Mouse (Mus musculus): ENCODE measurements at regions not wholly inside any gene's neighbourhood (a gene's known extent, or its start where the extent isn't known, plus 50 kb on each side); places are given as distances from the start of the nearest gene placed in this dataset.

- Histone ChIP-seq H3K9me3 (no peaks in the 10 kb centered on the region), H3K36me3 (no peaks in the 10 kb centered on the region), H3K4me2 (replicated peaks) (no peak overlapping the region), H3K4me3 (no peak overlapping the region), H3K9ac (replicated peaks) (no peak overlapping the region), H3K4me1 (no peaks in the 10 kb centered on the region), H3K27me3 (no peaks in the 10 kb centered on the region), H3K27ac (replicated peaks) (no peak overlapping the region)
- ATAC-seq (ENCODE audit: low FRiP score, low read depth), result no peak
- WGBS, result 89% methylated on average over 2 of the region's 2 CpGs
These were observed 944.1 kb upstream of the Adgrl4 start for GRCm38 (mm10) chr3:150493433-150494045.

GRCm38 (mm10) chr3:150530966-150531365, 906.7 kb upstream of the Adgrl4 start:
- no peak for ATAC-seq (ENCODE audit: low FRiP score, low read depth)
- Histone ChIP-seq H3K27me3 (no peaks in the 10 kb centered on the region), H3K36me3 (no peaks in the 10 kb centered on the region), H3K9me3 (no peaks in the 10 kb centered on the region), H3K27ac (replicated peaks) (no peak overlapping the region), H3K4me3 (no peak overlapping the region), H3K4me1 (no peaks in the 10 kb centered on the region), H3K4me2 (replicated peaks) (no peak overlapping the region), H3K9ac (replicated peaks) (no peak overlapping the region)
- 95% methylated on average over 3 of the region's 3 CpGs for WGBS

DNA sequence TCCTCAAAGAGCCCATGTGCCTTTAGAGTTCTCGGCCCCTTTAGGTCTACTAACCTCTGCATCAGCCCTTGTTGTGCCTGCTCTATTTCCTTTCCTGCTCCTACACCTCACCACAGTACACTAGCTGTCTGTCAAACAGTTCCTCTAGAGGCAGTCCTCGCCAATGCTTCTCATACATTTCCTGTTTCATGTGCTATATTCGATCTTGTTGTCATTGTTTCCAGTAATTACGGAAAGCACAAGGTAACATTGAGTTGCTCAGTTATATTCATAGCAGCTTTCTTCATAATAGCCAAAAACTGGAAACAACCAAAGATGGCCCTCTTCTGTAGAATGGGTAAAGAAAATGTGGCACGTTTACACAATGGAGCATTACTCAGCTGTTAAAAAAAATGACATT, 894.6 kb upstream of the Adgrl4 start:
- Histone ChIP-seq H3K27me3 (no peaks in the 10 kb centered on the region), H3K27ac (replicated peaks) (no peak overlapping the region), H3K4me3 (no peak overlapping the region), H3K36me3 (no peaks in the 10 kb centered on the region), H3K9ac (replicated peaks) (no peak overlapping the region), H3K4me1 (no peaks in the 10 kb centered on the region), H3K9me3 (no peaks in the 10 kb centered on the region), H3K4me2 (replicated peaks) (no peak overlapping the region)
- ATAC-seq (ENCODE audit: low FRiP score, low read depth), result no peak
- WGBS, result 92% methylated on average over 5 of the region's 5 CpGs

DNA sequence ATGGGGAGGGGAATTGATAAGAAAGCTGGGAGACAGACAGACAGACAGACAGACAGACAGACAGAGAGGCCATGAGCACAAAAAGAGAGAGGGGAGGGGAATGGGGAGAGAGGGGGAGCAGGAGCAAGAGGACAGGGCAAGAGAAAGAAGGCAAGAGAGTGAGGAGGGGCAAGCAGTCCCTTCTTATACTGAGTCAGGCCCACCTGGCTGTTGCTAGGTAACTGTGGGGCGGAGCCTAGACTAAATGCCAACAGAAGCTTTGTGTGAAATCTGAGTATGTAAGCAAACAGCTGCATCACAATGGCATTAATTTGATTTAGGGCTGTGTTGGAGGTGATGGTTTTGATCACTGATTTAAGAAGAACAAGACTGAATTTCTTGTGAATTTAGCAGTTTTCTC, 849.2 kb upstream of the Adgrl4 start:
- H3K4me2 ChIP-seq (replicated peaks), result no peak overlapping the region
- H3K4me1 ChIP-seq, result no peaks in the 10 kb centered on the region
- H3K4me3 ChIP-seq, result no peak overlapping the region
- 43% methylated on average over 1 of the region's 1 CpGs for WGBS
- H3K9me3 ChIP-seq, result no peaks in the 10 kb centered on the region
- H3K27me3 ChIP-seq, result no peaks in the 10 kb centered on the region
- no peak overlapping the region for H3K9ac ChIP-seq (replicated peaks)
- peak; percentile 58; the same call in 1 of the 2 replicates for ATAC-seq (ENCODE audit: low FRiP score, low read depth)
- H3K36me3 ChIP-seq, result no peaks in the 10 kb centered on the region
- H3K27ac ChIP-seq (replicated peaks), result no peak overlapping the region

DNA sequence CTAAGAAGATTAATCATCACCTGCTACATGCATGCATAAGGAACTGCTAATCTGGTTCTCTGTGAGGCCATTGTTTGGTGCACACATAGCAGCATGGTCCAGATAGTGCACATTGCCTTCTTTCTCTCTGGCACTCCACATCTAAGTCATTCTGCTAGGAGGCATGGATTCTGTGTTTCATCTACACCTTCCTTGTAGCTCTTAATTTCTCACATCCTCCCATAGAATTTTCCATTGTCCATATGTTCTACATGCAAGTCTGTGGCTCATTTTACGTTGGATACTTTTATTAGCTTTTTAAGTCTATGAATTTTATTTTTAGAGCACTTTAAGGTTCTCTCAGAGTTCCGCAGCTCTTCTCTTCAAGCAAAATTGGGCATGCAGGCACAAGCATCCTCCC, 846.7 kb upstream of the Adgrl4 start:
- Histone ChIP-seq H3K4me2 (replicated peaks) (no peak overlapping the region), H3K9ac (replicated peaks) (no peak overlapping the region), H3K4me3 (no peak overlapping the region), H3K4me1 (no peaks in the 10 kb centered on the region), H3K27me3 (no peaks in the 10 kb centered on the region), H3K36me3 (no peaks in the 10 kb centered on the region), H3K9me3 (no peaks in the 10 kb centered on the region), H3K27ac (replicated peaks) (no peak overlapping the region)
- no peak for ATAC-seq (ENCODE audit: low FRiP score, low read depth)
- WGBS, result 90% methylated on average over 2 of the region's 2 CpGs

DNA sequence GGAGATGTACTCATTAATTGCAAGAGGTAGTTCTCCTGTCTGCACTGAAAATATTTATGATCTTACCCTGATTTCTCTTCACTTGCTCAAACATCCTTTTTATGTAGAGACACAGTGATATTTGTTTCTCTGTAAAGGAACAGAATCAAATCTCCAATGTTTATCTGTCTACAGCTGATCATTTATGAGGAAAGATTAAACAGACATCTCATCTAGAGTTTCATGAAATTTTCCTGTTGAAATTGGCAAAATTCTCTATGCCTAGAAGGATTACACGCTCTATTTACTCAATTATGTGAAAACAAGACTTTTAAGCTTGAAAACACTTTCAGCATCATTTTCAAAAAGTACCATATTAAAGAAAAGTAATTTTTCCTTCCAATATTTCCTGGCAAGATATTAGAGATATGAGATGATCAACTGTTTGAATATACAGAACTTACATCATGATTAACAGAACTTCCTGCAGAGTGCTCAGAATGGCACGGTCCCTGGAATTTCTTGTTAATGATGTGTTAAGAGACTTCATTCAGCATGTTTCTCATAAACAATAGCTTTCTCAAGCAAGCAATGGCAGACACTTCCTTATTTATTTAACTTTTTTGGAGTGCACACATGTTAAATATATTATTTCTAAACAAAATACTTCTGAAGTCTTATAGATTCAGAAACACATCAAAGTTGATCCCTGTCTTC, 834.1 kb upstream of the Adgrl4 start:
- WGBS, result 89% methylated on average over 2 of the region's 2 CpGs
- Histone ChIP-seq H3K4me3 (no peak overlapping the region), H3K27ac (replicated peaks) (no peak overlapping the region), H3K9me3 (no peaks in the 10 kb centered on the region), H3K36me3 (no peaks in the 10 kb centered on the region), H3K4me2 (replicated peaks) (no peak overlapping the region), H3K27me3 (no peaks in the 10 kb centered on the region), H3K4me1 (no peaks in the 10 kb centered on the region), H3K9ac (replicated peaks) (no peak overlapping the region)
- ATAC-seq (ENCODE audit: low FRiP score, low read depth), result no peak

DNA sequence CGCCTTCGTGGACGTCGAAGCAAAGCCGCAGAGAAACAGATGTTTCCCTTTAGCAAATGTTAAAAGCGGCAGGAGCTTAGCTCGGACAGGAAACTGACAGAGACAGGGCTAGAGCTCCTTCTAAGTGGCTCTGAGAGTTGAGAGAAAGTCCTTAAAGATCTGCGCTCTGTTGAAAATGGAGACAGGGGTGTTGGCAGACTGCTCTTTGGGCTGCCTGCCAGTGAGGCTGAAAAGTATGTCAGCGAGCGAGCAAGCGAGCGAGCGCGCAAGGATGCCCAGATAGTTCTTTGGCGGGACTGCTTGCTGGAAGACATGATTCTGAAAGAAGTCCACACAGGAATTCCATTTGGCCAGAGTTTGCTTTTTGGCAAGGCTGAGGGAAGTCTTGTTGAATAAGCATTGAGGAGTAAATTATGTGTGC, 827.0 kb upstream of the Adgrl4 start:
- no peak overlapping the region for H3K9ac ChIP-seq (replicated peaks)
- no peaks in the 10 kb centered on the region for H3K9me3 ChIP-seq
- 80% methylated on average over 15 of the region's 15 CpGs for WGBS
- H3K4me1 ChIP-seq, result no peaks in the 10 kb centered on the region
- H3K4me2 ChIP-seq (replicated peaks), result no peak overlapping the region
- H3K36me3 ChIP-seq, result no peaks in the 10 kb centered on the region
- no peak overlapping the region for H3K27ac ChIP-seq (replicated peaks)
- no peak for ATAC-seq (ENCODE audit: low FRiP score, low read depth)
- no peak overlapping the region for H3K4me3 ChIP-seq
- no peaks in the 10 kb centered on the region for H3K27me3 ChIP-seq

DNA sequence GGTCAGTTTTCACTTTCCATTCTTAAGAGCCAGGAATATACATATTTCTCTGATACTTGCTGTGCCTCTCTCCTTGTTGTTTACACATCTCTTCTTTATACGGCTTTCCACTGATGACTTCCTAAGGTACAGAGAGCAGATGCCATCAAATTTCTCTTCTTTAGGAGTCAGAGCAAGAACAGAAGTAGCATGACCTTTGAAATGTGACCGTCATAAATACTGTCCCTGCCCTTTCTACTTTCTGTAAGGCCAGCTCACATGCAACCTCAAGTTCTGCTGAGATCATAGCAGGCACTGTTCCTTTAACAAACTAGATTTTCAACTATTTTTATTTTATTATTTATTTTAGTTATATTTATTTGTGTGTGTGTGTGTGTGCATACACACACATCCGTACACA, 800.1 kb upstream of the Adgrl4 start:
- 96% methylated on average over 3 of the region's 3 CpGs for WGBS
- H3K9me3 ChIP-seq, result no peaks in the 10 kb centered on the region
- H3K36me3 ChIP-seq, result no peaks in the 10 kb centered on the region
- no peak overlapping the region for H3K9ac ChIP-seq (replicated peaks)
- no peaks in the 10 kb centered on the region for H3K4me1 ChIP-seq
- ATAC-seq (ENCODE audit: low FRiP score, low read depth), result no peak
- H3K27me3 ChIP-seq, result no peaks in the 10 kb centered on the region
- H3K4me2 ChIP-seq (replicated peaks), result no peak overlapping the region
- no peak overlapping the region for H3K4me3 ChIP-seq
- H3K27ac ChIP-seq (replicated peaks), result no peak overlapping the region

DNA sequence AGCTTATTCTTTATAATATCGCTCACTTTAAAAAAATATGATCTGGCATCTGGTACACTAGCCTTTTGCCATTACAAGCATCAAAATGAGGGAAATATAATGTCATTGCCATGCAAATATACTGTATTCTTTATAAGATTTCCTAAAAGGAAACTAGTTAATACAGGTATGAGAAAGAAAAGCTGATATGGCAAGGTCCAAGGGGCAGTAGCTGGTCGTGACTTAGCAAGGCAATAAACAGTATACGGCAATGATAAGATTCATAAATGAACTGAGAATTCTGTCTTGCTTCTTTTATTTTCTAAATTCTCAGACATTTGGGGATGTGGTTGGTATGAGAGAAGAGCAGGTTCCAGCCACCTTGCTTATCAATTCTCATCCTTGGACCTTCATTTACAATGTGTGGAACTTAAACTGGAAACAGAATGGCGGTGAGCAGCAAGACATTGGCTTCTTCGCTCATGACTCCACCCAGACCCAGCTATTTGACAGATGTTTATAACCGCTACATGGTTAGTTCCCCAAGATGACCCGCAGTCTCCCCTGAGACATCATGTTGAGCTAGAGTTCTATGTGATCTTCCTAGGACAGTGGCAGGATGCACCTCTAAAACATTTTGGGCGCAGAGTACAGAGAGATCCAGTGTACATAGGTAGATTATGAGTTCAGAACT, 797.5 kb upstream of the Adgrl4 start:
- Histone ChIP-seq H3K4me1 (no peaks in the 10 kb centered on the region), H3K27me3 (no peaks in the 10 kb centered on the region), H3K4me2 (replicated peaks) (no peak overlapping the region), H3K27ac (replicated peaks) (no peak overlapping the region), H3K36me3 (no peaks in the 10 kb centered on the region), H3K9ac (replicated peaks) (no peak overlapping the region), H3K4me3 (no peak overlapping the region), H3K9me3 (no peaks in the 10 kb centered on the region)
- 95% methylated on average over 8 of the region's 8 CpGs for WGBS
- no peak for ATAC-seq (ENCODE audit: low FRiP score, low read depth)

DNA sequence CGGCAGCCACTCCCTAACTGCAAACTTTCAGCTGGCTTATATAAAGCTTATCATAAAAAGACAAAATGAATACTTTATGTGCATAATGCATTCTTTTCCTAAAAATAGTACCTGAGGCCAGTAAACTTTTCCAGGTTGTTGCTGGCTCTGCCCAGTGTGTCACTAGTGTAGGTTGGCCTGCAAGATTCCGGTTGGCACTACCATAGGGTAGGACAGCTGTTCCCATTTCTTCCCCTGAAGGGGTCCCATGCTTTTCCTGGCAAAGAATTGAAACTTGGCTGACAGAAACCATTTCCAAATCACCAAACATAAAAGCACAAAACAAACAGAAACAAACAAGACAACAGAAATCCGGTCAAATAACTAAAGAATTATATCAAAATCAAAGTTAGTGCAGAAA, 789.6 kb upstream of the Adgrl4 start:
- no peak overlapping the region for H3K4me2 ChIP-seq (replicated peaks)
- H3K27me3 ChIP-seq, result no peaks in the 10 kb centered on the region
- no peak overlapping the region for H3K27ac ChIP-seq (replicated peaks)
- no peak overlapping the region for H3K9ac ChIP-seq (replicated peaks)
- H3K9me3 ChIP-seq, result no peaks in the 10 kb centered on the region
- H3K4me1 ChIP-seq, result no peaks in the 10 kb centered on the region
- H3K36me3 ChIP-seq, result no peaks in the 10 kb centered on the region
- no peak overlapping the region for H3K4me3 ChIP-seq
- WGBS, result 89% methylated on average over 3 of the region's 3 CpGs
- no peak for ATAC-seq (ENCODE audit: low FRiP score, low read depth)

DNA sequence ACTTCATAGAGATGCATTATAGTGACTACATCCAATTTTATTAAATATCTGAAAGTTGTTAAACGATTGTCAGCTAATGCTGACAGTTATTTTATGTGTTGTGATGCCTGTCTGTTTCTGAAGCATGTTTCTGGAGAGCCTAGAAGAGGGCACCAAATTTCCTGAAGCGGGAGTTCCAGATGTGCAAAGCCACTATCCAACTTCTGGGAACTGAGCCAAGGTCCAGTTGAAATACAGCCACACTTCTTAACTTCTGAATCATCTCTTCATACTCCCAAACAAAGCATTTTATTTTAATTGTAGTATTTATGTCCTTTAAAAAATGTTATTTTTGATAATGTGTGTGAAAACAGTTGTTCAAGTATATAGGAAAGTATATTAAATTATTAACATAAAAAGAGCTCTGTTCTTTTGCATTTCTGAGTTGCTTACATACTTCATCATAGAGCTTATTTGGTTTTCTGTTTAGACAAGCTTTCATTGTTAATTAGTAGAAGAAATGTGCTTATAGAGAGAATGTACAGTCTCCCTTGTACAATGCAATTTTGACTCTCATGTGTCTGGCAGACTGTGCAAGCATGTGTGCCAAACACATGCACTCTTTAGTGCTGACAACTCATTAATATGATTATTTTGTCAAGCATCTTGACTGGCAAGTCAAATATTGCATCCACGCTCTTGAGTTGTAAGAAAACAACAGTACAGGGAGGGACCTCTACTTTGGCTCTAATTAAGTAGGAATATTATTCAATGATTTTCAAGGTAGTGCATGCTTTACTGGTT, 787.7 kb upstream of the Adgrl4 start:
- 85% methylated on average over 3 of the region's 3 CpGs for WGBS
- no peak overlapping the region for H3K4me2 ChIP-seq (replicated peaks)

DNA sequence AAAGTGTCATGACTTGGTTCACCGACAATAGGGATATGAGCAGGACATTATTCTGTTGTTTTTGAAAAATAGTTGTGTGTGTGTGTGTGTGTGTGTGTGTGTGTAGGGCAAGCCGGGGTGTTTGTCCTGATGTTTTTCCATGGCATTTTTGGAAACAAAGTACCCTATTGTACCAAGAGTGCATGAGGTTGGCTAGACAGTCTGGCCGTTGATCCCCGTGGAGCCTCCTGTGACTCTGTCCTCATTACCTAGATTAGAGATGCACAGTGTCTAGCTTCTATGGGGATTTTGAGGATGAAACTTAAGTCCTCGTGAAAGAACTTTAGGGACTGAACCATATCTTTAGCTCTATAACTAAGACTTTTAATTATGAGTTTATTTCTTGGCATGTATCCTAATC, 741.9 kb upstream of the Adgrl4 start:
- Histone ChIP-seq H3K27ac (replicated peaks) (no peak overlapping the region), H3K4me3 (no peak overlapping the region), H3K36me3 (no peaks in the 10 kb centered on the region), H3K27me3 (no peaks in the 10 kb centered on the region), H3K4me2 (replicated peaks) (no peak overlapping the region), H3K9ac (replicated peaks) (no peak overlapping the region), H3K9me3 (no peaks in the 10 kb centered on the region), H3K4me1 (no peaks in the 10 kb centered on the region)
- ATAC-seq (ENCODE audit: low FRiP score, low read depth), result no peak
- WGBS, result 76% methylated on average over 5 of the region's 5 CpGs

More for the DNA sequence above, 787.7 kb upstream of the Adgrl4 start:
- Histone ChIP-seq H3K27ac (replicated peaks) (no peak overlapping the region), H3K9me3 (no peaks in the 10 kb centered on the region), H3K36me3 (no peaks in the 10 kb centered on the region), H3K9ac (replicated peaks) (no peak overlapping the region), H3K27me3 (no peaks in the 10 kb centered on the region), H3K4me3 (no peak overlapping the region), H3K4me1 (no peaks in the 10 kb centered on the region)
- ATAC-seq (ENCODE audit: low FRiP score, low read depth), result no peak
